Mouse (Mus musculus) midbrain, embryonic 10.5 days (tissue): Measurements from ENCODE around the gene Rrp36. TPM values are rescaled to one million over a fixed set of nuclear protein-coding genes. Genes with fewer than 3 reads are reported as not detected.

ENCODE experiments used
- DNase-seq: peaks from one replicate; pipeline ENCODE4 v3.0.0-alpha.2; 2017; ENCODE audit warnings: low spot score
- H3K27ac ChIP-seq: fragments of 300-500 bp; sonication (generic); replicated peaks from 2 replicates; pipeline ENCODE4 v1.5.1; 2016; ENCODE audit warnings: mild to moderate bottlenecking
- H3K27me3 ChIP-seq: fragments of 300-500 bp; sonication (generic); 2 replicates; pipeline ENCODE4 v1.6.1; 2016; ENCODE audit warnings: low read depth, mild to moderate bottlenecking; ENCODE audit not compliant: poor library complexity, severe bottlenecking
- H3K36me3 ChIP-seq: fragments of 300-500 bp; sonication (generic); 2 replicates; pipeline ENCODE4 v1.6.1; 2016; ENCODE audit warnings: mild to moderate bottlenecking, moderate library complexity
- H3K4me1 ChIP-seq: fragments of 300-500 bp; sonication (generic); 2 replicates; pipeline ENCODE4 v1.6.1; 2016
- H3K4me3 ChIP-seq: fragments of 300-500 bp; sonication (generic); 2 replicates; pipeline ENCODE4 v1.5.1; 2016; ENCODE audit warnings: mild to moderate bottlenecking, moderate library complexity
- H3K9me3 ChIP-seq: fragments of 300-500 bp; sonication (generic); replicated peaks from 2 replicates; pipeline ENCODE4 v1.6.1; 2016; ENCODE audit warnings: mild to moderate bottlenecking
- WGBS: fragments of 180-500 bp; shearing (Covaris S2); methylation state at CpG from one replicate; pipeline ENCODE4 v1.1.7; 2016; 5-methylcytosine and 5-hydroxymethylcytosine counted together
- polyA plus RNA-seq: library from polyadenylated mRNA; unstranded; fragments of >200 nt; fragmentation: Nextera tagmentation; extraction: Ambion mirVana; gene quantifications from 2 replicates; pipeline ENCODE4 v1.2.1, GENCODE M21; 2016

The Rrp36 gene
- polyA plus RNA-seq, 1 experiment from 2014 or later, result 69.4 TPM

- peak overlapping the region; percentile 93 for H3K27ac ChIP-seq
- DNase-seq, result no peak
- 68% methylated on average over 12 of the region's 12 CpGs for WGBS
- peak overlapping the region; percentile 44; the same call in 1 of the 2 replicates for H3K4me3 ChIP-seq
- H3K9me3 ChIP-seq, result no peaks in the 10 kb centered on the region
- H3K27me3 ChIP-seq, result no peaks in the 10 kb centered on the region
- peaks cover 78% of the 10 kb centered on the region for H3K4me1 ChIP-seq
- H3K36me3 ChIP-seq, result peaks cover 4% of the 10 kb centered on the region; the same call in 1 of the 2 replicates
Observed at GRCm38 (mm10) chr17:46617799-46618198, 56.4 kb downstream of the Rrp36 start.

Other genes starting within 250 kb of the Rrp36 start
- gene Crip3, start 245.4 kb downstream of the Rrp36 start, polyA plus RNA-seq, result 0.72 and 0.85 TPM in 2 replicates
- not detected in 2 replicates for gene Slc22a7, start 235.9 kb downstream of the Rrp36 start, polyA plus RNA-seq
- 0.81 and 1.8 TPM in 2 replicates for gene Ttbk1, start 186.7 kb downstream of the Rrp36 start, polyA plus RNA-seq
- 85.2 and 98.4 TPM in 2 replicates for gene Dnph1, start 177.6 kb downstream of the Rrp36 start, polyA plus RNA-seq
- gene Cul9, start 128.0 kb downstream of the Rrp36 start, polyA plus RNA-seq, result 4.4 and 6.3 TPM in 2 replicates
- gene Srf, start 118.2 kb downstream of the Rrp36 start, polyA plus RNA-seq, result 5.0 and 6.5 TPM in 2 replicates
- gene Ptk7, start 44.8 kb downstream of the Rrp36 start, polyA plus RNA-seq, result 65.3 and 68.4 TPM in 2 replicates
- gene Klc4, start 28.3 kb downstream of the Rrp36 start, polyA plus RNA-seq, result 33.0 and 40.3 TPM in 2 replicates
- 126 and 129 TPM in 2 replicates for gene Mrpl2, start 28.1 kb downstream of the Rrp36 start, polyA plus RNA-seq
- gene Cul7, start 24.0 kb downstream of the Rrp36 start, polyA plus RNA-seq, result 37.4 and 45.1 TPM in 2 replicates
- gene Mea1, start 4.4 kb upstream of the Rrp36 start, polyA plus RNA-seq, result 178 and 180 TPM in 2 replicates
- gene Klhdc3, start 6.6 kb upstream of the Rrp36 start, polyA plus RNA-seq, result 126 and 128 TPM in 2 replicates
- gene Ppp2r5d, start 30.8 kb upstream of the Rrp36 start, polyA plus RNA-seq, result 140 and 146 TPM in 2 replicates
- gene Pex6, start 37.1 kb upstream of the Rrp36 start, polyA plus RNA-seq, result 20.5 and 20.8 TPM in 2 replicates
- 0.35 and 0.62 TPM in 2 replicates for gene Gnmt, start 54.8 kb upstream of the Rrp36 start, polyA plus RNA-seq
- gene Cnpy3, start 77.9 kb upstream of the Rrp36 start, polyA plus RNA-seq, result 69.5 and 75.0 TPM in 2 replicates
- 0.53 and 0.55 TPM in 2 replicates for gene Ptcra, start 89.4 kb upstream of the Rrp36 start, polyA plus RNA-seq
- 63.2 and 65.2 TPM in 2 replicates for gene 2310039H08Rik, start 98.3 kb upstream of the Rrp36 start, polyA plus RNA-seq
- gene Rpl7l1, start 108.3 kb upstream of the Rrp36 start, polyA plus RNA-seq, result 197 and 219 TPM in 2 replicates
- gene Bicral, start 184.1 kb upstream of the Rrp36 start, polyA plus RNA-seq, result 3.1 and 4.4 TPM in 2 replicates
- gene Tbcc, start 216.3 kb upstream of the Rrp36 start, polyA plus RNA-seq, result 55.9 and 57.7 TPM in 2 replicates
- gene Prph2, start 236.1 kb upstream of the Rrp36 start, polyA plus RNA-seq, result not detected in 2 replicates